Mouse (Mus musculus) adrenal gland (tissue): ENCODE measurements around the gene Kmt5b.

Experiments
- intact Hi-C: fragments of 180-260 bp; cut with DNase I; formaldehyde crosslinking; loops from one replicate; pipeline ENCODE4 v1.15.1; 2025

Kmt5b gene

DNA sequence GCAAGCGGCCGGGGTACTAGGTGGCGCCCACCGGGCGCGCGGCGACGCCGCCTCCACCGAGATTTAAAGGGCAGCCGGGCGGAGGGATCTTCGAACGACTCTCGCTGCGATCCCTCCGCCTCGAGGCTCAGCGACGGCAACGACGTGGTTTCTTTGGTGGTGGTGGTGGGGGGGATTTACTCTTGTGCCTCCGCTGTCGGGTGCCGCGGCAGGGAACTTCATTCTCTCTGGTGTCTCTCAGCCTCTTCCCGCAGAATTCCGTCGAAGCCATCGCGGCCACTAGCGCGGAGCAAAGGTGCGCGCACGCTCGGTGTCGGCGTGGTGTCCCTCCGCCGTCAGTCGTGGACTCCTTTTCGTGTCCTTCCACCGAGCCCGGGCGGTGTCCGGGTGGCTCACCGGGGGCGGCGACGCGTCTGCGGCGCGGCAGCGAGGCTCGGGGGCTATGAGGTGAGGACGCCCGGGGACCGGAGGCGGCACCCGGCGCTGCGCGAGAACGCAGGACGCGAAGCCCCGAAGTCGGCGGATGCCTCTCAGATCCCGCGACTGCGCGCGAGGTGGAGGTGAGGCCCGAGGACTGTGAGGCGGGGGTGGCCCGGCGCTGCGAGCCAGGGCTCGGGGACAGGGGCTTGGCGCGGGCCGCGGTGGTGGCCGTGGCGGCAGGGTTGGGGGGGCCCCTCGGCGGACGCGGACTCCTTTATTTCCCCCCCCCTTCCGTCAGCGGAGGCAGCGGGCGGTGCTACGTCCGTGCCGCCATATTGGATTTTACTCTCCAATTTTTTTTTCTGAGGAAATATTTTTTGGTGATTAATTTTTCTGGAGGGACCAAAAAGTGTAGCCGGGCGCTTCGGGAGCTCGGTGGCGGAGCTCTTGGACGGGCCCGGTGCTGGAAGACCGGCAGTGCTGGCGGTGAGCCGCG, 818 bp downstream of the Kmt5b start:
- intact Hi-C loops: loop anchor here (5.0 kb wide), 1 partner anchor 46 kb away; no protein-coding TSS in a partner anchor

DNA sequence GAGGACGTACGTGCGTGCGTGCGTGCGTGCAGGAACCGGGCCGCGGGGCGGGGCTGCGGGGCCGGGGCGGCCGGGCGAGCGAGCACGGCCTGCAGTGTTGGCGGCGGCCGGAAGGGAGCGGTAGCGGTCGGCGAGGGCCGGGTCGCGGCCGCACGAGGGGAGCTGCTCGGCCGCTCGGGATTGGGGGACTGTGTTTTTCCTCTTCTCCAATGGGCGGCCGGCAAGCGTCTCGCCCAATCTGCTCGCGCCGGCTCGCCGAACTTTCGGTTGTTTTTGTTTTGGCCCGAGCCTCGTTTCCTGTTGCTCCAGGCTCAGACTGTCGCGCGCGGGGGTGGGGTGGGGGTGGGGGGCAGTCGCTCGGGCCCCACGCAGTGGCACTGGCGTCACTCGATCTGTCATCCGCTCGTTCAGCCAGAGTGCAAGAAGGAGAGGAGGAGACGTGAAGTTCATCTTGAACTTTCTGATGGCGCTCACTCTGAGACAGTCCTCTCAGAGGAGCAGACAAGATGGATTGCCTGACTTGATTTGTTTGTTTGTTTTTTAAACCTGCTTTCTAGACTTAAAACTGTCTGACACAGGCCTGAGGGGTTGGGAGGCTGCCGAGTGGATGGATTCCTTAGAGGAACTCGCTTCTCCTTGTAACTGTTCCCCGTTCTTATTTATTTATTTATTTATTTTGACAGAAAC, 1.6 kb downstream of the Kmt5b start:
- intact Hi-C loops: loop anchor here (5.0 kb wide), 1 partner anchor 47 kb away; no protein-coding TSS in a partner anchor

DNA sequence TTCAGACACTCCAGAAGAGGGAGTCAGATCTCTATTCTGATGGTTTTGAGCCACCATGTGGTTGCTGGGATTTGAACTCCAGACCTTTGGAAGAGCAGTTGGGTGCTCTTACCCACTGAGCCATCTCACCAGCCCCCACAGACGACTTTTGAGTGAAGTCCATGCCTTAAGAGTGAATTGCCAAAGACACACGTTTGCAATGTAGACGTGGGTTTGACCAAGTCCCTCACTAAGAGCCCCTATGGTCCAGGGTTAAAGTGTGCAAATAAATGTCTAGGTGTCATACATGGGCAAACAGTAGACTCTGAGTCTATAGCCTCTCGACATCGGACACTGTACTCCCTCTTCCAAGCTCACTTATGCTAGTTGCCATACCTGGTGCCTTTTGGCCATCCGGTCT, 2.3 kb downstream of the Kmt5b start:
- intact Hi-C loops: loop anchor here (5.0 kb wide), 1 partner anchor 47 kb away; no protein-coding TSS in a partner anchor

DNA sequence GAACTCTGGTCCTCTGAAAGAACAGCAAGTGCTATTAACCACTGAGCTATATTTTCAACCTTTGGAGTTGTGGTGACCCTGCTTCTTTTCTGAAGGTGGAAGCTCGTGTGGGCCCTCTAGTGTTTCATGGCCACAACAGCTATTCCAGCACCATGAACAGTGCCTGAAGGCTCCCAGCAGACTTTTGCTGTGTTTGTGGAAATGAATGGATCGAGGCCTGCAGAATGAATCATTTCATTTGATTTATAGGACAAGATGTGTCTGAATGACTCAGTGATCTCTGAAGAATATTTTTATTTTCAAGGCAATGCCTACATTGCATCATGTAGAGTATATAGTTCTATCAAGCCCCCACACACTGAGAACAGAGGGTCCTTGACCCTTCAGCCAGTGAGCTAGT, 6.9 kb downstream of the Kmt5b start:
- intact Hi-C loops: no loop called here

DNA sequence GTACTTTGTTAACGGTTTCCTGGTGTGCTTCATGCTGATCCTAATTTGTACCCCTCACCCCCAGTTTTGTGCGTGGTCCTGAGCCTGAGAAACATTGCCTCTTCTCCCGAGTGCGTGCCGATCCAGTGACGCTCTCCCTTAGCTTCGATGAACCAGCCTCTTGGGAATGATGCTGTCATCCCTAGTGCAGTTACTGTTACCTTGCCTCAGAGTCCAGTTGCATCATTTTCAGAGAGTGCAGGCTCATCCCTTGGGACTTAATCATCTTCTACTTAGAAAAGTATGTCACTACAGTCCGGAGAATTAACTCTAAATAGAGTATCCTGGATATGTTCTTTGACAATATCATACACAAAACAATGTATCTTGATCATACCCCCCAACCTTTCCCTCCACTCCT, 11.5 kb downstream of the Kmt5b start:
- intact Hi-C loops: no loop called here

DNA sequence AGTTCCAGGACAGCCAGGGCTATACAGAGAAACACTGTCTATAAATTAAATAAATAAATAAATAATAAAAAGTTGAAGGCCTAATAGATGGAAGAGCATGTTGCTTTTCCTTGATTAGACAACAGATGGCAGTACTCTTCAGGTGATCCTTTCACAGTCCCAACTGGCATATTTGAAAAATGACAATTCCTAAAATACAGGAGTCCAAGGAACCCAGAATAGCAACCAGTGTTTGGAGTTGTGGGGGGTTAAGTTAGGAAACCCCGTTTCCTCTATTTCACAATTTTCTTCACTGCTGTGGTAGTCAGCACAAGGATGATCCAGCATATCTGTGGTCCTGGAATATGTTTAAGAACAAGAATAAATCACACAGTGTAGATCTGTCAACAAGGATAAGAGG, 22.9 kb downstream of the Kmt5b start:
- intact Hi-C loops: no loop called here

DNA sequence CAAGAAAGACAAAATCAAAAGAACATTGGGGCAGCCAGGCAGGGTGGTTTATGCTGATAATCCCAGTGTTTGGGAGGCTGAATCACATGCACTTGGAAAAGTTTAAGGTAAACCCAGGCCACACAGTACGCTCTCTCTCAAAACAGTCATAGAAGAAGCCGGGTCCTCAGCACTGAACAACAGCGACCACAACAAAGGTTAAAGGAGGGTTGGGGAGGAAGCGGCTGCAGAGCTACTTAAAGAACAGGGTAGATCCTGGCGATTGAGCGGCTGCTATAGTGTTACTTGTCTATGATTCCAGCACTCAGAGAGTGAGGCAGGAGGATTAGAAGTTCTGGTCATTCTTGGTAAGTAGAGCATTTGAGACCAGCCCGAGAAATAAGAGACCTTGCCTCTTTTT, 38.3 kb downstream of the Kmt5b start:
- intact Hi-C loops: no loop called here

DNA sequence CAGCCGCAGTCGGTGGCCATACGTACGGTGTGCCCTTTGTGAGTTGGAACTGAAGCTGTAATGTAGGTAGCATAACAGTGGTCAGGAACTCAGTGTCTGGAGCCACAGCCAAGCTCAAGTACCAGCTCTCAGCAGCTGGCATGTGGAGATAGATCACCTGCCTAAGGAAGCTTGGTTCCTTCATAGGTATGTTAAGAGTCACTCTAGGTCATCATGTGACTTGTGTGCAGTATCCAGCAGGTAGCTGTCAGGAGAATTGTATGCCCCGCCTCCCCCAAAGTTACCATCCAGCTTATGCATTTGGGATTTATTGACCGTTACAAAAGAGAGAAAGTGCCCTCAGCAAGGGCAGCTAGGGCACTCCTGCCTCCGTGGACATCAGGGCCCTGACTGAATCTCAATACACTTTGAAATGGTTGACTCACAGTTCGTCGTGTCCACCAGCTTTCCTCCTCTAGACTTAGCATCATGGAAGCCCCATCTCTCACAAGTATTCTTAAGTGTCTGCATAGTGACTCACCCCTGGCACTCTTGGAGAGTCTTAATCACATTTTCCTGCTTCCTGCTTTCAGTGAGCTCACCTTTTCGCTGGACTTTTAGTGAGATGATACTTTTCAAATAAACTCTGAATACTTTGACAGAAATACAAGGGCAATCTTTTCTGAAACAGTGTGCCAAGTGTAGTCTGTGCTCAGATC, 43.5 kb downstream of the Kmt5b start:
- intact Hi-C loops: no loop called here

DNA sequence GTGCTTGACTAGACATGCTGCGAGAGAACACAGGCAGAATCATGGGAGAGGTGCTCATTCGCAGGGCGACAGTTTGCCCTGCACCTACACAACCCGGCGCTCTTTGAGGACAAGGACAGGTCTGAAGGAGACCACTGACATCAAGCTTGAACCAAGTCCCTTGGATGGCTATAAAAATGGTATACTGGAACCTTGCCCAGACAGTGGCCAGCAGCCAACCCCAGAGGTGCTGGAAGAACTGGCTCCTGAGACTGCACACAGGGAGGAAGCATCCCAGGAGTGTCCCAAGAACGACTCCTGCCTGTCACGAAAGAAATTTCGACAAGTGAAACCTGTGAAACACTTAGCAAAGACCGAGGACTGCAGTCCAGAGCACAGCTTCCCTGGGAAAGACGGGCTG, 47.2 kb downstream of the Kmt5b start:
- intact Hi-C loops: no loop called here

DNA sequence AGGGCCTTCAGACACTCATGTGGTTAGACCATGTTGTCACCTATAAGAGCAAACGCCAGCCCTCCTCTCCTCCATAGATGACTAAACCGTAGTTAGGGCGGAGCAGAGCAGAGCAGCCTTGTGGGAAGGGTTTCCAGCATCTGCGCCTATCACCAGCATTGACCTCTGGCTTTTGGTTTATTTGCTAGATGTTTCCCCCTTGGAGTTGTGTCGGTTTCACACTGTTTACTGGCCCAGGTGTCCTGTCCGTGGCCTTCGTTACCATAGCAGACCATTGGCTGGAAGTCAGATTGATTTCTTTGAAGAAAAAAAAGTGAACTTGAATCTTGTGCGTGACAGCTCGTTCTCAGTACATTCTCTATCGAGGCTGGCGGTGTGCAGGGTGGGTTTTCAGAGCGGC, 48.6 kb downstream of the Kmt5b start:
- intact Hi-C loops: no loop called here

DNA sequence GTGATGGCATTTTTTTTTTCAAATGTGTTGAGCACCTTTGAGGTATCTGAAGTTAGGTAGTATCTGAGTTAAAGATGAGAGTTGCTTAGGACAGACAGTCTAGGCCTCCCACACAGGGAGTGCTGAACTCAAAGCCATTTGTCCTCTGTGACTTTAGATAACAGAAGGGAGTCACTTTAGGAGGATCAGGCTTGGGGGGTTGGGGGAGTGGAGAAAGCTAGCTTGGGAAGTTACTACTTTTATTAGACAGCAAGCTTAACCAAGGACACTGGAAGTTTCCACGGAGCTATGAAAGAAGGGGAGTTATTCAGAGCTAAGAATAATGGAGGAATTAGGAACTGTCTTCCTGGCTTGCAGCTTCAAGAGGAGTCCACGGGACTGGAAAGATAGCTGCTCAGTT, 51.9 kb downstream of the Kmt5b start:
- intact Hi-C loops: no loop called here

DNA sequence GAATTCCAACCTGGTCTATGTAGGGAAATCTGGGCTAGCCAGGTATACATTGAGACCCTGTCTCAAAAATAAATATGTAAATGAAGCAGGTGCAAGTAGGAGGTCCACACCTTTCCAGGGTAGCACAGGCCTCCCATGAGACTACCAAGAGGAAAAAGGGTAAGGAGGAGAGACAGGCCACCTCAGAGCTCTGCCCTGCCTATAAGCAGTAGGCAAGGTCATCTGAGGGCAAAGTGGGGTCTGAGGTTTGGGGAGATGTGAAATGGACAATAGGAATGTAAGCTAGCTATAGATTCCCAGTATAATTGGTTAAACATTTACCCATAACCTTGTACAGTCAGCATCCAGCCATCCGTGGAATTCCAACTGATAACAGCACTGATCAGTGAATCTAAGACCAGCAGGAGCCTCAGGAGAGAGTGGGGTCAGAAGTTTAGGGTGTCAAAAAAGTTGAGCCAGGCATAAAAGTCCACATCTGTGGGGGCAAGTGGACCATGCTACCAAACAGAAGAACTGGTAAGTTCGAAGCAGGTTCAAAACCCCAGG, 52.8 kb downstream of the Kmt5b start:
- intact Hi-C loops: no loop called here

DNA sequence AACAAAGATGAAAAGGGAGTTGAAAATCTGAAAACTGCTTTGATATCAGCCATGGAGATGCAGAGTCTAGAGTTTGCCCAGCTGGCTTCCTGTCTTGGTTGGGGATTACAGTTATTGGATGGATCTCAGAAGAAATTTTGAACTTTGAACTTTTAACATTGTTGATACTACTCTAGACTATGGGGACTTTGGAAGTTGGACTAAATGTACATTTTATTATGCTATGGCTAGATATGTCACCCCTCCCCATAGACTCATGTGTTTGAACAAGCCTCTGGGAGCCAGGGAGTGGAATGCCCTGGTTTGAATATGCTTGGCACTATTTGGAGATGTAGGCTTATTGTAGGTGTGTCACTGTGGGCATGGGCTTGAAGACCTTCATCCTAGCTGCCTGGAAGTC, 57.8 kb downstream of the Kmt5b start:
- intact Hi-C loops: no loop called here

DNA sequence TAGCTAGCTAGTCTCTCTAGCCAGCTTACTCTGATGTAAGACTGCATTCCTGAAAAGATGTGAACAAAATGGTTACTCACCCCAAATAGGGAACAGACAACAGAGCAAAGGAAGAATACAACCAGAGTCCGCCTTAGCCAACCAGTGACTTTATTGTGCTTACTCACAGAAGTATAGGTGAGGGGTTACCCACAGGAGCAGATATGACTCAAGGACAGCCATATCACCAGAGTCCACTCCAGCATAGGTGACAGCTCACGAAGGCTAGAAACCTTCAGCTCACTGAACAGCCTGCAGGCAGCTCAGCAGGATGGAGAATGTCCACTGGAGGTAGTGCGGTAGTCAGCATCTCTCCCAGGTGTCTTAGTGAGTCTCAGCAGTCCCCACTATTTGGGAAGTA, 62.6 kb downstream of the Kmt5b start:
- intact Hi-C loops: no loop called here

DNA sequence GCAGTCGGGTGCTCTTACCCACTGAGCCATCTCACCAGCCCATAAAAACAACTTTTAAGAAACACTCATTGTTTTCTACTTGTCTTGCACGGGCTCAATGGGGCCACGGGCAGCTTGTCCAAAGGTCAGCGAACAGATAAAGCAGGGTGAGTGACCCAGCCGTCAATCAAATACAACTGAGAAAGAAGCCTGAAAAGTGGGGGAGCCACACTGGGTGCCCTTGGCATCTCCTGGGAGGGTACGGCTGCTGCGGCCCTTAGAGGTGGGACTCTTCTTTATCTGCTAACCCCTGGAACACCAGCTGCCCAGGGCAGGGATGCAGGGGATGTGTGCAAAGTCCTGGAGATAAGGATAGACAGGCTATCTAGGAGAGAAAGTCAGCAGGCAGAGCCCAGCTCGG, 64.5 kb downstream of the Kmt5b start:
- intact Hi-C loops: no loop called here

DNA sequence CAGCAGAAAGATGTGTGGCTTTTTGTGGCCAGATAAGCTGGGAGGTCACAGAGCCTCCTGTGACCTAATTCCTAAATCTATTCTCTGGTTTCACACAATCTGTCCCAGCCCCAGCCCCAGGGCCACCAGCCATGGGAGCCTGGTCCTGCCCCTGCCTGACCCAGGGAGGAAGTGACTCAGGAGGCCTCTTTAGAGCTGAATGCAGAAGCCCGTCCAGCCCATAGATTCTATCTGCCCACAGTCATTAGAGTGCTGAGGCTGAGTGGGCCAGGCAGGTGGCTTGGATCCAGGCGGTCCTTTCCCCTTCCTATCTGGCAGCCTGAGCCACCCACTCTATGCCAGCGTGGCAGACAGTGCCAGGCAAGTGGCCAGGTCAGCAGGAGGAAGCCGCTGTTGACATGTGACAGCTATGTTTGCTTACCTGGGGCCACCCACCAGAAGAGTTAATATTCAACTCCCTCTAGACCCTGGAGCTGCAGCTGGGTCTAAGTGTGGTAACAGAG, 65.7 kb downstream of the Kmt5b start:
- intact Hi-C loops: no loop called here

DNA sequence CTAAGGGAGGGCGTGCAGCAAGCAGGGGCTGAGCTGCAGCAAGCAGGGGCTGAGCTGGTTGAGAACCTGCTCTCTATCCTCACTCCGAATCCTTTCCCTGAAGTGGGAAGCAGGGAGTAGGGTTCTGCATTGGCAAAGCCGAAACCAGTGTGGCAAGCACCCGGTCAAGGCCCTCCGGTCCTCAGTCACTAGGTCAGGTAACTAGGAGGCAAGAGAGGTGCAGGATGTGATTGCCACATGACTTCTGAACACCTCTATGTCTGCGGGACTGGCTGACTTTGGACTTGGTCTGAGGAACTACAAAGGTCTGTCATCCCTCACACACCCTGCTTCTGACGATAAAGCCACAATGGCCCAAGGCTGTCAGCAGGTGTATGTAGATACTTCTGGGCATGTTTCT, 67.1 kb downstream of the Kmt5b start:
- intact Hi-C loops: no loop called here

DNA sequence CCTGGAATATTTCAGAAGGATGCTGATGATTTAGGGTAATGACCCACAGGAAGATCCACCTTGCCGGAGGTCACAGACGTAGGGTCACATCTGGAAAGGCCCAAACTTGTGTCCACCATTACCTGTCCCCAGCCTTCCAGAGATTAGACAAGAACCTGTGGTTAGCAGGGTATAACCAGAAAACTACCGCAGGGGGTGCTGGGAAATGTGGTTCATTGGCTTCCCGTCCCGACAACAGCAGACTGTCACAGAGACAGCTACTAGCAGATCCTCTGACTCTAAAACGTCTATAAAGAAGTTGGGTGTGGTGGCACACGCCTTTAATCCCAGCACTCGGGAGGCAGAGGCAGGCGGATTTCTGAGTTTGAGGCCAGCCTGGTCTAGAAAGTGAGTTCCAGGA, 69.6 kb downstream of the Kmt5b start:
- intact Hi-C loops: no loop called here

DNA sequence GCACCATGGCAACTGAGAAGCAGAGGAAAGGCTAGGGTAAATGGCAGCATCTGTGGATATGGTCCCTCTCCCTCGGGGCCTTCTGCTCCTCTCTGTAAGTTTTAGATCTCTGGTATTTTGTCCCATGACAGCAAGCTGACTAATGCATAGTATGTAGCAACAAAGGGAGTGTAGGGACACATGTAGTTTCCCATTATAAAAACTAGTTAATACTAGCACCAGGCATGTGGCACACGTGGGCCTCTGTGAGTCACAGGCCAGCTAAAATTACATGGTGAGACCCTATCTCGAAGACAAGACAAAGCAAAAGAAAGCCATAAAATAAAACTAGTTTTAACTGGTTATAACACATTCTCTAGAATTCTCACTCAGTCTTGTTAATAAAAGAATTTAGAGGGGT, 71.7 kb downstream of the Kmt5b start:
- intact Hi-C loops: no loop called here

DNA sequence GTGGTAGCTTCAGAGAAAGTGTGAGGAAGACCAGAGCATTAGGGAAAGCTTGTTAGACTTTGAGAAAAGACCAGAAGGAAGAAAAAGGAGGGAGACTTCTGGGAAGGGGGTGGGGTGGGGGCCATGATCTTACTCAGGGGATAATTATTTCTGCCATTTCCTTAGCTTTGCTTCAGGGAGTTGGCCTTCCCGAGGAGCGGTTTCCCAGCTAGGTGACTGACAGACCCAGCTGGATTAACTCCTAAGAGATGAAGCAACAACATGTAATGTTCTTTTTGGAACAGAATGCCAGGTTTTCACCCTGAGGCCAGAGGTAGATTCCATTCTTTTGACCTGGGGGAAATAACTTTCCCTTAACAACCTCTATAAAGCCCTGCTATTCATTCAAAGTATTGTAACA, 72.5 kb downstream of the Kmt5b start:
- intact Hi-C loops: no loop called here

DNA sequence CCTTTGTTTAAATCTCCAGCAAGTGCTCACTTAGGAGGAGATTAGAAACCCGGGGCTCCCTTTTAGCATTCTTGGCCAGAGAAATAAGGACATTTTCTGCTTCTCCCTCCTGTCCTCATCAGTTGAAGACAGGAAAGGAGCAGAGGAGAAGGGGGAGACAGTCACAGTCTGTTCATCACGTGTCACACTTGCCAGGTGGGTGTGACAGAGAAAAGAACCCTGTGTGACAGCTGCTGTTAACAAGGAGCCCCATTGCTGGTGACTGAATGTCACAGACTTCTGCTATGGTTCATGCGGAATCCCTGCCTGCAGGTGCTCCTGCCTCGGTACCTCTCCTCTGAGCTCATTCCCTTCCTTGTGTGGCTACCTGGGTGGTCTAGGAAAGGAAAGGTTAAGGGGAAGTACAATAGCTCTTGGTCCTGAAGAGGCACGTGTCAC, 73.0 kb downstream of the Kmt5b start:
- intact Hi-C loops: no loop called here

DNA sequence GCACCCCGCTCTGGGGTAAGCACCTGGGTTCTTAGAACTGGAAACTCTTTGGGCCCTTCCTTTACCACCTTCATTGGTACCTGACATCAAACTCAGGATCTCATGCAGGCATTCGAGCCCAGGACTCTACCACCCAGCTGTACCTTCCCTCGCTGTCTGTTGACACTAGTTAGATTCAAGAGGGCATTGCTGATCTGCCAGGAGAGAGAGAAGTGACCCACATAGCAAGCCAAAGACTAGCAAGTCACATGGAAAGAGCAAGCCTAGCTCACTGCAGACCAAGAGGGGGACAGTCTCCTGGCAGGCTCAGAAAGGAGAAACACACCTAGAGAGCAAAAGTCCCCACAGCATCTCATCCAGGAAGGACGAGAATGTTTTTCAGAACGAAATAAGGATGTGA, 73.5 kb downstream of the Kmt5b start:
- intact Hi-C loops: no loop called here
